Mouse (Mus musculus): ENCODE data around the gene Pou3f4.
"Not testable (repeated sequence)": the region's sequence is repeated elsewhere in the genome, so short reads cannot be mapped to it uniquely, and the experiment has no call there.

The Pou3f4 gene

GRCm38 (mm10) chrX:110814151-110814571 is at the start of gene Pou3f4:
TSS of gene Pou3f4 (plus strand) at chrX:110814280.
- peak; percentile 43 for DNase-seq

- no peak for DNase-seq
Observed at GRCm38 (mm10) chrX:110765939-110766338, 48.1 kb upstream of the Pou3f4 start.

GRCm38 (mm10) chrX:110774807-110775206 is 39.3 kb upstream of the Pou3f4 start:
- DNase-seq: not testable (repeated sequence)

- no peak for DNase-seq
Observed at GRCm38 (mm10) chrX:110802502-110802901, 11.6 kb upstream of the Pou3f4 start.

GRCm38 (mm10) chrX:110810001-110810578 is 4.0 kb upstream of the Pou3f4 start:
- no peak for DNase-seq

GRCm38 (mm10) chrX:110810753-110811506 is 3.1 kb upstream of the Pou3f4 start:
- DNase-seq: no peak

GRCm38 (mm10) chrX:110812071-110812470 is 2.0 kb upstream of the Pou3f4 start:
- no peak for DNase-seq

- no peak for DNase-seq
Observed at GRCm38 (mm10) chrX:110813401-110813800, 679 bp upstream of the Pou3f4 start.

GRCm38 (mm10) chrX:110814592-110815548 is 790 bp downstream of the Pou3f4 start:
- no peak for DNase-seq

GRCm38 (mm10) chrX:110815549-110815930 is 1.5 kb downstream of the Pou3f4 start:
- DNase-seq: no peak

- DNase-seq: no peak
Observed at GRCm38 (mm10) chrX:110816609-110817008, 2.5 kb downstream of the Pou3f4 start.

GRCm38 (mm10) chrX:110817211-110817610 is 3.1 kb downstream of the Pou3f4 start:
- no peak for DNase-seq

- DNase-seq: no peak
Observed at GRCm38 (mm10) chrX:110837450-110837849, 23.4 kb downstream of the Pou3f4 start.

GRCm38 (mm10) chrX:110851300-110851699 is 37.2 kb downstream of the Pou3f4 start:
- DNase-seq: no peak
